Mouse (Mus musculus): ENCODE measurements around the gene Rassf5.
A peak's percentile ranks its signal among the peaks of the same experiment; 100 is the strongest.
"Not testable (repeated sequence)": the region's sequence is repeated elsewhere in the genome, so short reads cannot be mapped to it uniquely, and the experiment has no call there.

Rassf5 gene

GRCm38 (mm10) chr1:131259632-131260308 is 14.7 kb upstream of the Rassf5 start:
- DNase-seq (ENCODE audit: low spot score in 2 of 2), result no peak

GRCm38 (mm10) chr1:131257288-131257687 is 12.2 kb upstream of the Rassf5 start:
- DNase-seq (ENCODE audit: low spot score in 2 of 2), result no peak

GRCm38 (mm10) chr1:131252516-131253250 is 7.6 kb upstream of the Rassf5 start:
- DNase-seq (ENCODE audit: low spot score in 2 of 2), result not testable (repeated sequence)

- DNase-seq (ENCODE audit: low spot score in 2 of 2), result no peak
Measured at GRCm38 (mm10) chr1:131246433-131247395, 1.7 kb upstream of the Rassf5 start.

- DNase-seq (ENCODE audit: low spot score in 2 of 2), result peak; percentile 35 to 55
Measured at GRCm38 (mm10) chr1:131245926-131246325, 868 bp upstream of the Rassf5 start.

GRCm38 (mm10) chr1:131244536-131245088 is 446 bp downstream of the Rassf5 start:
- peak in 1 of 2 experiments; percentile 8 for DNase-seq (ENCODE audit: low spot score in 2 of 2)

GRCm38 (mm10) chr1:131242956-131243355 is 2.1 kb downstream of the Rassf5 start:
- no peak for DNase-seq (ENCODE audit: low spot score in 2 of 2)

- DNase-seq (ENCODE audit: low spot score in 2 of 2), result no peak
Measured at GRCm38 (mm10) chr1:131239576-131240193, 5.4 kb downstream of the Rassf5 start.

- no peak for DNase-seq (ENCODE audit: low spot score in 2 of 2)
Measured at GRCm38 (mm10) chr1:131238931-131239381, 6.1 kb downstream of the Rassf5 start.

- DNase-seq (ENCODE audit: low spot score in 2 of 2), result no peak
Measured at GRCm38 (mm10) chr1:131236077-131236476, 9.0 kb downstream of the Rassf5 start.

GRCm38 (mm10) chr1:131233527-131233926 is 11.5 kb downstream of the Rassf5 start:
- DNase-seq (ENCODE audit: low spot score in 2 of 2), result no peak

GRCm38 (mm10) chr1:131228659-131229058 is 16.4 kb downstream of the Rassf5 start:
- no peak for DNase-seq (ENCODE audit: low spot score in 2 of 2)

GRCm38 (mm10) chr1:131228225-131228624 is 16.8 kb downstream of the Rassf5 start:
- DNase-seq (ENCODE audit: low spot score in 2 of 2), result no peak

GRCm38 (mm10) chr1:131224848-131225471 is 20.1 kb downstream of the Rassf5 start:
- no peak for DNase-seq (ENCODE audit: low spot score in 2 of 2)

GRCm38 (mm10) chr1:131223345-131223744 is 21.7 kb downstream of the Rassf5 start:
- no peak for DNase-seq (ENCODE audit: low spot score in 2 of 2)

- no peak for DNase-seq (ENCODE audit: low spot score in 2 of 2)
Measured at GRCm38 (mm10) chr1:131221822-131222590, 23.1 kb downstream of the Rassf5 start.

- DNase-seq (ENCODE audit: low spot score in 2 of 2), result no peak
Measured at GRCm38 (mm10) chr1:131218933-131219332, 26.1 kb downstream of the Rassf5 start.

- DNase-seq (ENCODE audit: low spot score in 2 of 2), result no peak
Measured at GRCm38 (mm10) chr1:131213361-131213760, 31.7 kb downstream of the Rassf5 start.

GRCm38 (mm10) chr1:131212956-131213355 is 32.1 kb downstream of the Rassf5 start:
- no peak for DNase-seq (ENCODE audit: low spot score in 2 of 2)

GRCm38 (mm10) chr1:131211655-131212054 is 33.4 kb downstream of the Rassf5 start:
- DNase-seq (ENCODE audit: low spot score in 2 of 2), result no peak
